ENCODE assay signal across 17 mouse cellular contexts in genomic region chr1:58945523-58945922, GRCm38 (mm10). TPM values are rescaled to one million over a fixed set of nuclear protein-coding genes. Genes with fewer than 3 reads are reported as not detected.
DNase-seq lines count a peak whose midpoint lies in the region; ATAC-seq and TF ChIP-seq lines count a peak whose summit lies in the region.
"Had no signal": no experiment of that assay in that cellular context is flagged by ENCODE, and none has a peak within 500 bp of the region (broad histone marks: within the 10 kb centered on the region; RNA-seq: fewer than 3 reads in every experiment).

No protein-coding gene starts in this region.

- TF ChIP-seq CTCF in gastrocnemius, adult 2 months (IDR thresholded peaks at IDR 0.05), result no peak
- TF ChIP-seq CTCF in intestine, postnatal 0 days (IDR thresholded peaks at IDR 0.05; ENCODE audit: low read depth), result no peak
- TF ChIP-seq CTCF in lung, postnatal 0 days (IDR thresholded peaks at IDR 0.05), result no peak

- no peaks in the 10 kb centered on the region for H3K9me3 ChIP-seq in intestine, postnatal 0 days (ENCODE audit: control insufficient read depth)
- no peaks in the 10 kb centered on the region for H3K9me3 ChIP-seq in intestine, embryonic 16.5 days (ENCODE audit: control insufficient read depth, low read length)
- H3K9me3 ChIP-seq in lung, postnatal 0 days (ENCODE audit: low read length), result no peaks in the 10 kb centered on the region
- H3K9me3 ChIP-seq: midbrain, embryonic 15.5 days had no signal

- H3K4me2 ChIP-seq in intestine, postnatal 0 days (replicated peaks; ENCODE audit: low read depth), result no peak overlapping the region
- H3K4me2 ChIP-seq in intestine, embryonic 16.5 days (ENCODE audit: low read depth, low read length), result no peak overlapping the region
- no peak overlapping the region for H3K4me2 ChIP-seq in lung, postnatal 0 days (replicated peaks; ENCODE audit: low read depth, low read length)
- H3K4me2 ChIP-seq: midbrain, embryonic 15.5 days had no signal

- no peak overlapping the region for H3K9ac ChIP-seq in intestine, postnatal 0 days (ENCODE audit: low read depth, low read length)
- no peak overlapping the region for H3K9ac ChIP-seq in intestine, embryonic 16.5 days (ENCODE audit: low read depth, low read length)
- no peak overlapping the region for H3K9ac ChIP-seq in lung, postnatal 0 days (replicated peaks; ENCODE audit: low read depth)
- H3K9ac ChIP-seq: midbrain, embryonic 15.5 days had no signal

- H3K4me3 ChIP-seq in gastrocnemius, adult 2 months, result no peak overlapping the region
- no peak overlapping the region for H3K4me3 ChIP-seq in intestine, postnatal 0 days (ENCODE audit: low read depth, low read length)
- H3K4me3 ChIP-seq in intestine, embryonic 16.5 days (ENCODE audit: low read length), result no peak overlapping the region
- no peak overlapping the region for H3K4me3 ChIP-seq in lung, postnatal 0 days (ENCODE audit: low read depth, low read length)
- H3K4me3 ChIP-seq: erythroblast, embryonic 14.5 days; hindbrain, embryonic 10.5 days; layer of hippocampus, adult 2 months; megakaryocyte, embryonic 14.5 days; midbrain, embryonic 15.5 days had no signal

- 87% methylated on average over 2 of the region's 2 CpGs for WGBS in intestine, postnatal 0 days
- 91% methylated on average over 2 of the region's 2 CpGs for WGBS in intestine, embryonic 16.5 days
- WGBS in lung, postnatal 0 days, result 70% methylated on average over 2 of the region's 2 CpGs

- H3K27me3 ChIP-seq in intestine, postnatal 0 days (replicated peaks; ENCODE audit: control insufficient read depth, insufficient read depth, low read length), result no peaks in the 10 kb centered on the region
- H3K27me3 ChIP-seq in intestine, embryonic 16.5 days (replicated peaks; ENCODE audit: control insufficient read depth, insufficient read depth, low read length), result no peaks in the 10 kb centered on the region
- H3K27me3 ChIP-seq in lung, postnatal 0 days (replicated peaks; ENCODE audit: insufficient read depth, low read length), result no peaks in the 10 kb centered on the region
- H3K27me3 ChIP-seq: megakaryocyte, embryonic 14.5 days; midbrain, embryonic 15.5 days had no signal

- H3K4me1 ChIP-seq in intestine, postnatal 0 days (replicated peaks; ENCODE audit: control insufficient read depth, insufficient read depth, low read length), result no peaks in the 10 kb centered on the region; the same call in 1 of the 2 replicates
- H3K4me1 ChIP-seq in intestine, embryonic 16.5 days (ENCODE audit: control insufficient read depth, insufficient read depth, low read length), result peaks cover under 1% of the 10 kb centered on the region; the same call in 1 of the 2 replicates
- H3K4me1 ChIP-seq in lung, postnatal 0 days (ENCODE audit: insufficient read depth, low read depth, low read length), result peaks cover 1% of the 10 kb centered on the region; the same call in 1 of the 2 replicates
- H3K4me1 ChIP-seq: midbrain, embryonic 15.5 days had no signal

- intact Hi-C loops in gastrocnemius, adult 2 months (cut with DNase I), result no loop called here
- intact Hi-C loops in gastrocnemius, postnatal 14 days (cut with DNase I; ENCODE audit: low total_unique reads), result no loop called here

- no peak for ATAC-seq in intestine, postnatal 0 days
- ATAC-seq in intestine, embryonic 16.5 days, result no peak
- no peak for ATAC-seq in lung, postnatal 0 days
- ATAC-seq: forebrain, embryonic 14.5 days; midbrain, embryonic 15.5 days had no signal

- H3K36me3 ChIP-seq in intestine, postnatal 0 days (ENCODE audit: control insufficient read depth, insufficient read depth), result peaks cover 9% of the 10 kb centered on the region; the same call in 1 of the 2 replicates
- 0 out of 2 replicates have a peak, but pooled peaks cover 2% of the 10 kb centered on the region for H3K36me3 ChIP-seq in intestine, embryonic 16.5 days (ENCODE audit: control insufficient read depth, insufficient read depth, low read length)
- 0 out of 2 replicates have a peak, but pooled peaks cover 6% of the 10 kb centered on the region for H3K36me3 ChIP-seq in lung, postnatal 0 days (ENCODE audit: insufficient read depth, low read length)

- H3K27ac ChIP-seq in gastrocnemius, adult 2 months, result peak overlapping the region; percentile 38; the same call in 1 of the 2 replicates
- peak overlapping the region; percentile 23; the same call in 1 of the 2 replicates for H3K27ac ChIP-seq in intestine, postnatal 0 days (ENCODE audit: low read depth, low read length)
- H3K27ac ChIP-seq in intestine, embryonic 16.5 days (ENCODE audit: low read length), result no peak overlapping the region
- H3K27ac ChIP-seq in lung, postnatal 0 days (ENCODE audit: low read length), result no peak overlapping the region
- H3K27ac ChIP-seq: hindbrain, embryonic 10.5 days; layer of hippocampus, adult 2 months; midbrain, embryonic 15.5 days had no signal

- no peak for TF ChIP-seq EP300 in lung, postnatal 0 days (IDR thresholded peaks at IDR 0.05)

- no peak for DNase-seq in gastrocnemius, adult 2 months
- no peak for DNase-seq in gastrocnemius, postnatal 14 days
- peak; percentile 21 for DNase-seq in lung, postnatal 0 days (ENCODE audit: low spot score)
- no peak for DNase-seq in lung, adult 18-20 months
- DNase-seq in kidney, postnatal 14 days, result peak; percentile 60
- DNase-seq in thymus, postnatal 10 days (ENCODE audit: low spot score in 2 of 2), result no peak
- DNase-seq: cerebellum, adult 2 months; liver; thymus, adult 18-20 months had no signal

RNA-seq across cellular contexts. Expression of gene Trak2, which starts 27.7 kb away (rescaled TPM):
- total RNA-seq in gastrocnemius, adult 2 months (2021), result 10 to 100 TPM; 72.9 to 83.5 TPM
- 10 to 100 TPM; 53.2 to 58.7 TPM for total RNA-seq in gastrocnemius, postnatal 14 days (2021)
- 5.4 and 5.8 TPM in 2 replicates for polyA plus RNA-seq in intestine, postnatal 0 days (2015; fragmentation: Nextera tagmentation; extraction: Ambion mirVana)
- 9.1 and 9.7 TPM in 2 replicates for polyA plus RNA-seq in intestine, embryonic 16.5 days (2015; fragmentation: Nextera tagmentation; extraction: Ambion mirVana)
- polyA plus RNA-seq in lung, postnatal 0 days (2015; fragmentation: Nextera tagmentation; extraction: Ambion mirVana), result 10.1 and 12.3 TPM in 2 replicates

RNA-seq across cellular contexts. Expression of gene Stradb, which starts 27.8 kb away (rescaled TPM):
- 100 to 1,000 TPM; 130 to 145 TPM for total RNA-seq in gastrocnemius, adult 2 months (2021)
- 10 to 100 TPM; 78.1 to 80.1 TPM for total RNA-seq in gastrocnemius, postnatal 14 days (2021)
- 13.1 and 13.9 TPM in 2 replicates for polyA plus RNA-seq in intestine, postnatal 0 days (2015; fragmentation: Nextera tagmentation; extraction: Ambion mirVana)
- polyA plus RNA-seq in intestine, embryonic 16.5 days (2015; fragmentation: Nextera tagmentation; extraction: Ambion mirVana), result 21.9 and 22.8 TPM in 2 replicates
- 19.8 and 21.6 TPM in 2 replicates for polyA plus RNA-seq in lung, postnatal 0 days (2015; fragmentation: Nextera tagmentation; extraction: Ambion mirVana)

Comparison
In these comparisons a context has a peak if more than half of its experiments do, and no peak if none do; other contexts are left out.
1. DNase-seq: peak in lung, postnatal 0 days (single experiment) and kidney, postnatal 14 days (single experiment); none in gastrocnemius, adult 2 months (single experiment), gastrocnemius, postnatal 14 days (single experiment), lung, adult 18-20 months (0 of 2) and thymus, postnatal 10 days (0 of 2).
2. H3K27ac ChIP-seq: peak in gastrocnemius, adult 2 months (single experiment) and intestine, postnatal 0 days (single experiment); none in intestine, embryonic 16.5 days (single experiment) and lung, postnatal 0 days (single experiment).